Mouse (Mus musculus): ENCODE results near the gene Arpc1a.
"Not testable (repeated sequence)": the region's sequence is repeated elsewhere in the genome, so short reads cannot be mapped to it uniquely, and the experiment has no call there.

Arpc1a gene

DNA sequence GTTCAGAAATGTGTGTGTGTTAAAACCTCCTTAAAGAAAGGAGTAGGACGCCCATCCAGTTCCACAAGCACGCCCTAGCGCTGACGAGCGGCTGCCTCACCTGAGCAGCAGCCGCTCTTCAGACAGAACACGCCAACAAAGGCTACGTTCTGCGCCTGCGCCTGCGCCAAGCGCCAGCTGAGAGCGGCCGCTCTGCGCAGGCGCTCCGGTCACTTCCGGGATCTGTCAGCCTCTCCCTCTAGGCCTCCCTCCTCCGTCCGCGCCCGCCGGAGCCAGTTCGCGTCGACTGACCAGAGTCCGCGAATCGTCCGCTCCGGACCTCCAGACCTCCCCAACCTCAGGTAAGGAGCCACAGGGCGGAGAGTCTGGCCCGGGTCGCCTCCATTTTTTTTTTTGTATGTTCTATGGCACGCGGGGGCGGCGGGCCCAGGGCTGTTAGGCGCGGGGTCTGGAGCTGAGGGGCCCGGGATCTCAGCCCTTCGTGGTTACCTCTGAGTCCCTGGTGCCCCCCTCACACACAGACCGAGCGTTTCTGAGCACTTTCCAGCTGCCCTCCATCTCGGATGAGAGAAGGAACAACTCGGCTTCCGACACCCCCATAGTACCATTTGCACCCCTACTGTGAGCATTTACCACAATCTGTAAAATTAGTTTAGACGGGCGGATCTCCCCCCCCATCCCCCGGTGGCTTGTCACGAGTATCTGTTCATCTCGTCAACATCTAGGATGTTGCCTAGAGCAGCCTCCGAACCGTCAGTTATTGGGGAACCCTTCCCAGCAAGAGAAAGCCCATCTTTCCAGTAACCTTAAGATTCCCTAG, at the start of gene Arpc1a, which contains the start of gene Kpna7:
Arpc1a (plus strand) TSS at position 199 of the 820 bp plus-strand sequence.
Kpna7 (minus strand) TSS at position 399 of the 820 bp plus-strand sequence.
- DNase-seq = peak; percentile 93

DNA sequence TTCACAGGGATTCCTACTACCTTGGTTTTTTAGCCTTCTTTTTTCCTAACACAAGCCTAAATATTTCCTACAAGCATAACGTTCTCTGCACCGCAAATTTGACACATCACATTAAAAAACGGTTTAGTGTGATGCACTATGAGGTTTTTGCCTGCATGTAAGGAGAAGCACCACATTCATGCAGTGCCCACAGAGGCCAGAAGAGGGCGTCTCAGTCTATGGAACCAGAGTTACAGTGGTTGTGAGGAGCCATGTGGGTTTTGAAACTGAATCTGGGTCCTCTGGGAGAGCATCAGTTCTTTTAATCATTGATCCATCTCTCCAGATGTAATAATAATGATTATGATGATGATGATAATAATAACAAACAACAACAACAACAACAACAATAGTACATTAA, 42.0 kb upstream of the Arpc1a start:
- DNase-seq = peak; percentile 10

DNA sequence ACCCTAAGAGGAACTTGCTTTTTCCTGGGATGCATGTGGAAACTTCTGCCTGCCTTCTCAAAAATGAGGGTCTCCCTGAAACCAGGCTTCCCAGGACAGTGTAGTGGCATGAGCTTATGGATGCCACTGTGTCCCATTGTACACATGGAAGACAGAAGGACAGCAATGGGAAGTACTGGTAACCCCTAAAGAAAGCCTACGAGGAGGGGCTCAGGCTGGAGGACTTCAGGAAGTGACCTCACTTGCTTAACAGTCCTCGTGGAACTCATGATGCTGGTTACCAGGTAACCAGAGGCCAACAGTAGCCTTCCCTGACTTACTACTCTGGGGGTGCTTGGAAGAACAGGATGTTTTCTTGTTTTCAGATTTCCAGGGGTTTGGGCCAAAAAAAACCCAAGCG, 40.9 kb upstream of the Arpc1a start, which contains the start of gene 1700018F24Rik:
1700018F24Rik (plus strand) TSS at position 301 of the 400 bp plus-strand sequence.
- DNase-seq = not testable (repeated sequence)

DNA sequence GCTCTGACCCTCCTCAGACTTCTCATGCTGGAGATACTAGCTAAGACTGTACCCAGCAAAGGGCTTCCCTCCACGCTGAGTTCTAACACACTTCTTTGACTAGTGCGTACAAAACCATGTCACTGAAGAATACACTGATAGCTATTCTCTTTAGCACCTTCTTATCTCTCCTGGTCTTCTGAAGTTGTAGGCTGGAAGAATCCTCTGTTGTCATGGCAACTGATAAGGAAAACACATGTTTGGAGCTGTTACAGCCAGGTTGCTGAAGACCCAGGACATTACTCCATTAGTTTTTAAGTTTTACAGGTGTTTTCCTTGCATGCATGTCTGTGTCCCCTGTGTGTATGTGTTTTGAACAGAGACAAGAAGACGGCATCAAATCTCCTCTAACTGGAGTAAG, 29.4 kb upstream of the Arpc1a start:
- not testable (repeated sequence) for DNase-seq

DNA sequence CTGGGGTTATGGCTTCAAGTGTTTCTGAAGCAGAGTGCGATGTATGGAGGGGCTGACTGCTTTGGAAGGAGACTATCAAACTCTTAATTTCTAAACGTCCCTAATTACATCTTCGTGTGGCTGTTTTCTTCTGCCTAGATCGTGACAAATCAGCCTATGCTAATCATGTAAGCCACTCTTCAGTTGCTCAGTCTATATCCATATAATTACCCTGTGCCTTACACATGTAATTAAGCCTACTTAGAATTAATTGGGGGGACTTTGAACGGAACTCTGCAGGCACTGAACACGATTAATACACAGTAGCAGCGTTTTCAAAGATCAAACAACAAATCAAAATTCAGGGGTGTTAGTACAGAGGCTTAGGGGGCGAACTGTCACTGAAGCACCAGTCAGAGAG, 25.7 kb upstream of the Arpc1a start:
- DNase-seq = no peak

DNA sequence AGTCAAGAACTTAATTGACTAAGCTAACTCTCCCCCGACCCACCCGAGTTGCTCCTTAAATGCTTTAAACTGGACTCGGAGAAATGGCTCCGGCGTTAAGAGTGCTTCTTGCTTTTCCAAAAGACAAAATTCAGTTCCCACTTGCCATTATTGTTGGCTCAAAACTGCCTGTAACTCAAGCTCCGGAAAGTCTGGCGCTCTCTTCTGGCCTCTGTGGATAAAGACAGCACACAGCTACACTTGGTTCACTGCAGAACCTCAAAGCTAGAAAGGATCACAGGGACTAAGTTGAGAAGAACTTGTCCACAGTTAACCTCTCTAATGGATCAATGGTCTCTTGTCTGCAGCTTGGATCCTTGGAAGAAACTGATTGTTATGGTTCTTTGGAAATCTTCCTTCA, 24.9 kb upstream of the Arpc1a start:
- no peak for DNase-seq

DNA sequence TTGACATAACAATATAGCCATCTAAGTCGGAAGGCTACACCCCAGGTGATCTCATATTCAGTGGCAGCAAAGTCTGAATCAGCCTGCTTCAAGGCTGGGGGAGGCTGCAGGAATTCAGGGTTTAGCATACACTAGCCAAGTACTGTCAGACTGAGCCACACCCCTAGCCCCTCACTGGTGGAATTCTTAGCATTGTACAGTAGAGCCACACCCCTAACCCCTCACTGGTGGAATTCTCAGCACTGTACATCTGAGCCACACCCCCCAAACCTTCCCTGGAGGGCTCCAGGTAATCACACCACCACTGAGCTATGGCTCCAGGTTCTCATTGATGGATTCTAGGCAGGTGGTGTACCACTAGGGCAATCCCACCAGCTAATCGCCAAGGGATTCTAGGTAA, 24.1 kb upstream of the Arpc1a start:
- no peak for DNase-seq

DNA sequence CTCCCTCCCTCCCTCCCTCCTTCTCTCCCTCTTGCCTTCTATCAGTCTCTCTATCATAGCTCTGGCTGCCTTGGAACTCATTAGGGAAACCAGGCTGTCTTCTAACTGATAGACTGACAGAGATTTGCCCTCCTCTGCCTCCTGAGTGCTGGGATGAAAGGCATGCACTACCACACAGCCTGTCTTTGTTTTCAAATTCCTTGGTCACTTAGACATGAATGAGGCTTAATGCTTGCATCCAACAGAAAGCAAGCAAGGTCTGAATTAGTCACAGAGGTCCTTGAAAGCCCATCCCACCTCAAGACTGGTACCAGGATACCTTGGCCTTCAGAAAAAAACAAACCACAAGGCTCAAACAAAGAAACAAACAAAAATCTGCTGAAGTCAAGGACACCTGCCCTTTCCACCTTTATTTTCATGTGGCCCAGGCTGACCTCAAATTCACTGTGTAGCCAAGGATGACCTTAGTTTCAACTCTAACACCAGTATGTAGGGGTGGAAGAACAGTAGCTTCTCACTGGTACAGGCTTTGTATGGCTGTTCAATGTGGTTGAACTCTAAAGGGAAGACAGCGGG, 18.8 kb upstream of the Arpc1a start:
- DNase-seq = no peak

DNA sequence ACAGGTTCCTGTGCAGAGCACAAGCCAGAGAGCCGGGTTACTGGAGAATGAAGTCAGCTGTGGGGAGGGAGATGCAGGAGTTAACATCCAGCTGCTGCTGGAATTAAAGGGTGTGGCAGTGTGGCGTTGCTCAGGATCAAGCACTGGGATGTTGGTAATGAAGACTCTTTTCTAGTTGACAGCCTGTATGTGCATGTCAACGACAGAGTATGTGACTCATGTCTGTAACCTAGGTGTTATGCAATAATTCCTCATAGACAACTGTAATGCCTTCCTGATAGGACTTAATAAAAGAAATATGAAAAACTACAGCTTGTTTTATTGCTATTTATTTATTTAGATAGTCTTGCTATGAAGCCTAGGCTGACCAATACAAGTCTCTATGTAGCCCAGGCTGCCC, 14.8 kb upstream of the Arpc1a start:
- no peak for DNase-seq

DNA sequence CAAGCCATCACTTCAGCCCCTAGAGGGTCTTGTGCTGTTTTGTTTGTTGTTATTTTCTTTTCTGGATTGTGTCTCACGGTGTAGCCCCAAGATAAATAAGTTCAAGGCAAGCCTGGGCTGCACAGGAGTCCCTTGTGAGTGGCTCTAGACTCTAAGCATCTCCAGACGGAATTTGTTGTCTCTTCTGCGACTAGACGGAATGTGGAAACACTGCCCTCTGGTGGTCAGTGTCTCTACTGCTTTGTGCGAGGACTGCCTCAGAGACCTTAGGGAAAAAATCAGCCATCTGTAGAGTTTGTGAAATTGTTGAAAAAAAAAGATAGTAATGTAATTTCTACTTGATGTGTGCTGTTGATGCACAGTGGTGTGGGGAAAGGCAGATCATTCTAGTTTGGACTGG, 13.9 kb upstream of the Arpc1a start:
- peak; percentile 62 for DNase-seq

DNA sequence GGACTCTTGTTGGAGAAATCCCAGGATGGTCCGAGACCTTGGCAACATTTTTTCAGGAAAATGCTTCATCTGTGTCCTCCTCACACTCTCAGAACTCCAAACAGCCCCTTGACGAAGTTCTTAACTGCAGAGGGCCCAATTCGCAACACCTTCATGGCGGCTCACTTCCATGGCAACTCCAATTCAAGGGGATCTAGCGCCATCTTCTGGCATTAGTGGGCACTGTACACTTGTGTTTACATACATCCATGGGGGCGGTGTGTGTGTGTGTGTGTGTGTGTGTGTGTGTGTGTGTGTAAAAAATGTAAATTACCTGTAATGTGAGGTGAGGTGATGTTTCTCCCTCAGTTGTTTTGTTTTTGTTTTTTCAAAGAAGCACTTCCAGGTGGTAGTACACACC, 12.3 kb upstream of the Arpc1a start:
- no peak for DNase-seq

DNA sequence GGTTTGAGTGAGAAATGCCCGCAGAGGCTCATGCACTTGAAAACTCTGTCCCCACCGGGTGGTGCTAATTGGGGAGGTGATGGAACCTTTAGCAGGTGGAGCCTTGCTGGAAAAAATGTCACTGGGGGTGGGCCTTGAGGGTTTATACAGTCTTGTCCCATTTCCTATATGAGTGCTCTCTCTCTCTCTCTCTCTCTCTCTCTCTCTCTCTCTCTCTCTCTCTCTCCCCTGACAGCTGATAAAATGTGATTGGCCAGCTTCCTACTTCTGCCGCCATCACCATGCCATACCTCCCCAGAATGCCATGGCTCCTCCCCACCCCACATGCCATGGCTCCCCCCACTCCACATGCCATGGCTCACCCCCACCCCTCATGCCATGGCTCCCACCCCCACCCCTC, 8.5 kb upstream of the Arpc1a start:
- DNase-seq = no peak

DNA sequence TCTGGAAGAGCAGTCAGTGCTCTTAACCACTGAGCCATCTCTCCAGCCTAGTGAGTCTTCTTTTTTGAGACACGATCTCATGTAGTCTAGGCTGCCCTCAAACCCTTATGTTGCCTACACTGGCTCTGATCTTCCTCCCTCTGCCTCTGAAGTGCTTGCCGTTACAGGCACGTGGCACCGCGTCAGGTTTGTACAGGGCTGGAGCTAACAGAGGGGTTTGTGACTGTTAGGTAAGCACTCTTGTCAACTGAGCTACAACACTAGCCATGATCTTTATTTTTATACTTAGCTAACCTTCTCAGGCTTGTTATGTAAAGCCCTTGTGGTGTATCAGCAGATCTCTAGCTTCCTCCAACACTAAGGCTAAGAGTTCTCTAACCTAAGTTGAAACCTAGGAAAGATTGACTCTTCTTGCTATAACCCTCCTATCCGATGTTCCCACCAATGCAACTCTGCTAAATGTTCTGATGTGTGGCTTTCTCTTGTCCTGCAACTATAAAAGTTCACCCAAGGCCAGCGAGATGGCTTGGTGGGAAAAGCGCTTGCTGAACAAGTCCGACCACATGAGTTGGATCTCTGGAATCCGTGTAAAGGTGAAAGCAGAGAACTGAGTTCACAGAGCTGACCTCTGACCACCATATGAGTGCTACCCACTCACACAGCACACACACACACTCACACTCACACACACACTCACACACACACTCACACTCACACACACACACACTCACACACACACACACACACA, 1.6 kb upstream of the Arpc1a start:
- no peak for DNase-seq

DNA sequence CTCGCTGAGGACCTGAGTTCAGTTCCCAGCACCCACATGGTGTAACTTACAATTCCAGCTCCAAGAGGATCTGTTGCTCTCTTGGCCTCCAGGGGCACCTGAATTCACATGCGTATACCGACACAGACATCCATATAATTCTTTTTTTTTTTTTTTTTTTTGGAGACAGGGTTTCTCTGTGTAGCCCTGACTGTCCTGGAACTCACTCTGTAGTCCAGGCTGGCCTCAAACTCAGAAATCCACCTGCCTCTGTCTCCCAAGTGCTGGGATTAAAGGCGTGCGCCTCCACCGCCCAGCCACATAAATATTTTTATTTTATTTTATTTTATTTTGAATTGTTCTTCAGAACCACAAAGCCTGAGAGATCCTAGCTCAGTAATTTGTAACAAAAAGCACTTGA, 429 bp upstream of the Arpc1a start:
- not testable (repeated sequence) for DNase-seq

DNA sequence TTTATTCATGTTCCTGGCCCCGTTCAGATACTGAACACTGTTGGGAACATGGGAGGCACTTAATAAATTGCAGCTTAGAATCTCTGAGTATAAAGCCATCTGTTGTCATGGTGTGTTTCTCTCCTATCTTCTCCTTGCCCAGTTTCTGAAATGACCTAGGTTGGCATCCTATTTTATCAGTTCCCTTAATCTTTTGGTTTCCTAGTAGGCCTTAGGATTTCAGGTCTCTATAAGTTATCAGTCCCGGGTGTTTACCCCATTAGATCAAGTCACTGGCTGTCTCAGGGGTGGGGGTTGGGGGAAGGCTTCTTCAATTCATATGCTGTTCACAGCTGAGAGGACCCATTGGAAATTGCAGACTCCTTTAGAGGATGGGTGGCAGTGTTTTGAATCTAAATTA, 1.2 kb downstream of the Arpc1a start:
- no peak for DNase-seq

DNA sequence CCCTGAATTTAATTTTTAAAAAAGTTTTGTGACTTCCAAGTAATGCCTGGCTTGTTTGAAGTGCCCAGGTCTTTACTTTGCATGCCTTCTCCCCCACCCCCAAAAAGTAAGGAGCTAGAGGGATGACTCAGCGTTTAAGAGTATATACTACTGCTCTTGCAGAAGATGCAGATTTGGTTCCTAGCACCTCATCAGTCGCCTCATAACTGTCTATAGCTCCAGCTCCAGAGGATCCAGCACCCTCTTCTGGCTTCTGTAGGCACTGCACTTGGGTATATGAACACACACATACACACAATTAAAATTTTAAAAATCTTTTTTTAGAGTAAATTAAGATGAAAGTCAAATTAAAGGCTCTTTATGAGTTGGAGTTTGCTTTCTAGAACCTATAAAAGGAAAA, 4.6 kb downstream of the Arpc1a start:
- DNase-seq = no peak

DNA sequence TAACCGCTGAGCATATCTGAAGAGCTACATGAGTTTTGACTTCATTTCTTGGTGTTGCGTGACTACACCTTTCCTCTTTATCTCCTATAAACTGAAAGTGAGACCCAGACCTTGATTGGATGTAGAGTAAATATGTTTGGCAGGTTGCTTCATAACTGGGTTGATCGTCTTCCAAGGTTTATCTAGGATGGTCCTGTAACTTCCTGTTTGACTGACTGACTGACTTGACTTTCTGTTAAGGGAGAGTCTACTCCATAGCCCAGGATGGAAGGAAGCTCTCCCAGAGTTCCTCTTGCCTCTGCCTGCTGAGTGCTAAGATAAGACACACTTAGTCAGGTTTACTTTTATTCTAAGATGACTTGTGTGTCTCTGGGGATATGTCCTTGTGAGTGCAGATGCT, 6.2 kb downstream of the Arpc1a start:
- DNase-seq = no peak

DNA sequence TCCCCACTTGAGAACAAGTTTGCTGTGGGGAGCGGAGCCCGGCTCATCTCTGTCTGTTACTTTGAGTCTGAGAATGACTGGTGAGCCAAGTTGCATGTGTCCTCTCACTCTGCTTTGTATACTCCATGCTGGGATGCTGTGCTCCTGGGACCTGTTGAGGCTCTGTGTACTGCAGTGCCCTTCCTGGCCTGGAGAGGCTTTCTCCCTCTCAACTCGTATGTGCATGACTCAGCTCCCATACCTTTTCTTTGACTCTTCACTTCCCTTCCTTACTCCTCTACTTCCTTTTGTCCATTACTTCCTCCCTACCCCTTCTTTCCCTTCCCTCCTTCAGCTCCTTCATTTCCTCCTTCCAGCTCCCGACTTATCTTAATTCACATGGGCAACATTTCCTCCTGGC, 12.6 kb downstream of the Arpc1a start:
- DNase-seq = no peak

DNA sequence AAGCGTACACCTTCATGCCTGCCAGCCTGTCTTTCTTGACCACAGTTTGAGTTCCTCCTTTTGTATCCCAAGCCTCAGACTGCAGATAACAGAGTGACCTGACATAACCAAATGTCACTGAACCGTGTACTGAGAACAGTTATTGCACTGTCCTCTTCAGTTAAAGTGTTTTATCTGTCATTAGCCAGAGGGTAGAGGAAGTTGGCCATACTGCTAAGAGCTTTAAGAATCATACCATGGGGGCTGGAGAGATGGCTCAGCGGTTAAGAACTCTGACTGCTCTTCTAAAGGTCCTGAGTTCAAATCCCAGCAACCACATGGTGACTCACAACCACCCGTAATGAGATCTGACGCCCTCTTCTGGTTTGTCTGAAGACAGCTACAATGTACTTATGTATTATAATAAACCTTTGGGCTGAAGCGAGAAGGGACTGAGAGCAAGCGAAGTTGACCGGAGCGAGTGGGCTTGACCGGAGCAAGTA, 14.8 kb downstream of the Arpc1a start:
- DNase-seq = no peak

DNA sequence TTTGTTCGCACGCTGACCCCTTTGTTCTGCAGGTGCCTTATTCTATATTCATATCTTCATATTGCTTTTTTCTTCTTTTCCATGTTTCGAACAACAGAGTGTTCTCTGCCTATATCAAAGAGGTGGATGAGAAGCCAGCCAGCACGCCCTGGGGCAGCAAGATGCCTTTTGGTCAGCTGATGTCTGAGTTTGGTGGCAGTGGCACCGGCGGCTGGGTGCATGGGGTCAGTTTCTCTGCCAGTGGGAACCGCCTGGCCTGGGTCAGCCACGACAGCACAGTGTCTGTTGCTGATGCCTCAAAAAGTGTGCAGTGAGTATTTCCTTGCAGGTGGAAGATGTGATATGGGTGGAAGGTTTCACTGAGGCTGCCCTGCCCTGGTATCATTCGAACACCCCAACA, 17.3 kb downstream of the Arpc1a start:
- DNase-seq = no peak

DNA sequence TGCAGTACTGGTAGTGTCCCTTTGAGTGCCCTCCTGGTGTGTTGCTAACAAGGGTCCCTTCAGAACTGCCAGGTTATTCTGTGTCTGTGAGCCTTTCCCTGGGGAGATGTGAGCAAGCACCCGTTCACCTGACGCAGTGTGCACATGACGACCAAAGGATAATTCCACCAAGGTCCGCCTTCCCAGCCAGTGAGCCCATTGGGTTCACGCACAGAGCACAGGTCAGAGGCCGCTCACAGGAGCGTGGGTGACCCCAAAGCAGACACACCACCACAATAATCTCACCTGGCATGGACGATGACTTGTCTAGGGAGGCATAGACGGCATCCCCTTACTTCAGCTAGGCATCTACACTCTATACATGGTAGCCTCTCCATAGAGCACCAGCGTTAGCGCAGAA, 17.8 kb downstream of the Arpc1a start:
- not testable (repeated sequence) for DNase-seq

DNA sequence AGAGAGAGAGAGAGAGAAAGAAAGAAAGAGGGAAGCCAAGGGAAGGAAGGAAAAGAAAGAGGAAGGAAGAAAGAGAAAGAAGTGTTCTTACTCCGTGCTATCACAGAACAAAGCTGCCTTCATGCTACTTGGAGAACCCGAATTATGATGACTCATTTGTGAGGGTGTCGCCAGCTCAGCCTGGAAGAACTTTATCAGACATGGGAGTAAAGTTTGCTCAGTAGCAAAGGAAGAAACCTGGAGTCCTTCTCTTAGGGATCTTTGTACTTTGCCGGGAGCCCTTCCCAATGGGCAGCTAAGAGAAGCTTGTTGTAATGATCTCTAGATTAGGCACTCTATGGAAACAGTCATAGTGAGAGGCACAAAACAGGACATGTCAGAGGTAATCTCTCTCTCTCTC, 19.1 kb downstream of the Arpc1a start:
- no peak for DNase-seq

DNA sequence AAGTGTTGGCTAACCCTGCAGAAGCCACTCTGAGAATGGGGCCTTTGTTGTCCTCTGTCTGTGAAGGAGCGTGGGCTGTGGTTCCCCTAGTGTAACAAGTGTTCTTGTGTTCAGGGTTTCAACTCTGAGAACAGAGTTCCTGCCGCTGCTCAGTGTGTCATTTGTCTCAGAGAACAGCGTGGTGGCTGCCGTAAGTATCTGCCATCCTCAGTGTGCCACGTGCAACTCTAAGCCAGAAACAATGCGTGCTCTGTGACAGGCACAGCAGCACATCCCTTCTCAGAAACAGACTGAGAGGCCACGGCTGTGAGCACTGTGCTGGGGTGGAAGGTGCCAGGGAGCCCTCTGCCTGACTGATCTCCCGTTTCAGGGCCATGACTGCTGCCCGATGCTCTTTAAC, 20.7 kb downstream of the Arpc1a start:
- no peak for DNase-seq
